Mouse (Mus musculus): ENCODE measurements around the gene Gm10228. TPM values are rescaled to one million over a fixed set of nuclear protein-coding genes. Genes with fewer than 3 reads are reported as not detected.
"Not testable (repeated sequence)": the region's sequence is repeated elsewhere in the genome, so short reads cannot be mapped to it uniquely, and the experiment has no call there.

The Gm10228 gene
- total RNA-seq (2021) = not detected in 2 replicates
- long read RNA-seq = 0 reads

DNA sequence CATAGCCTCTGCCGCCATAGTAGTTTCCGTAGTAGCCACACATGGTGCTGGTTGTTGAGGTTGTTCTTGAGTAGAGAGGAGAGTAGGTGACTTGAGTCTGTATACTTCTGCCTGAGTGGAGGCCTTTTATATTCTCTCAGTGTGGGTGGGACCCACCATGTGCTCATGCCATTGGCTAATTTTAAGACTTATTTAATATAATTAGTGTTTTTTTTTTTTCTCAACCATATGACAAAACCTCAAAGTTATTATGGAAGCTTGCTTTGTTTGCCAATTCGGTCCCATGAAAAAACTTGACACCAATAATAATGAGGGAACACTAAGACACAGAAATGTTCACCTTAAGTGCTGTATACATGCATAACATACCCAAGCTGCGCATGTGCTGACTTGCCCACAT, at the start of gene Gm10228:
Gene Gm10228 (minus strand): TSS at position 101 of the 400 bp plus-strand sequence.
- DNase-seq = not testable (repeated sequence)

DNA sequence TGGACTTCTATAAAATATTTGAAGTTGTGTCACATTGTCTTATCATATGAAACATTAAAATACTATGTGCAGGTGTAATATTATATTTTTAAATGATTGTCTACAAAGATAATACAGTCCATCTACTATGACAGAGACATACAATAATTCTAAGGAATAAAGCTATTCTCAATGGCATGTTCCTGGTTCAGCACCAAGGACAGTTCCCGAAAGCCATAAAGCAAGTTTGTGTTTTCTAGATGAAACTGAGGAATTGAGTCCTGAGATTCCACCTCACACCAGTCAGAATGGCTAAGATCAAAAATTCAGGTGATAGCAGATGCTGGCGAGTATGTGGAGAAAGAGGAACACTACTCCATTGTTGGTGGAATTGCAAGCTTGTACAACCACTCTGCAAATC, 29.8 kb upstream of the Gm10228 start:
- DNase-seq = not testable (repeated sequence)

- not testable (repeated sequence) for DNase-seq
These were observed 22.6 kb upstream of the Gm10228 start, which contains the start of gene 1110025L11Rik for GRCm38 (mm10) chr16:89063902-89064301. Gene 1110025L11Rik, minus strand, starts transcription at chr16:89064002.

- no peak for DNase-seq
These were observed 6.5 kb upstream of the Gm10228 start, which contains the start of gene Krtap6-5 for GRCm38 (mm10) chr16:89047783-89048182. Gene Krtap6-5, minus strand, starts transcription at chr16:89047883.

- not testable (repeated sequence) for DNase-seq
These were observed 9.9 kb downstream of the Gm10228 start, which contains the start of gene Krtap6-1 for GRCm38 (mm10) chr16:89031399-89031798. Gene Krtap6-1, plus strand, starts transcription at chr16:89031699.

GRCm38 (mm10) chr16:89014984-89015383, 26.3 kb downstream of the Gm10228 start, which contains the start of gene Gm10229:
Gene Gm10229, plus strand, starts transcription at chr16:89015284.
- not testable (repeated sequence) for DNase-seq

DNA sequence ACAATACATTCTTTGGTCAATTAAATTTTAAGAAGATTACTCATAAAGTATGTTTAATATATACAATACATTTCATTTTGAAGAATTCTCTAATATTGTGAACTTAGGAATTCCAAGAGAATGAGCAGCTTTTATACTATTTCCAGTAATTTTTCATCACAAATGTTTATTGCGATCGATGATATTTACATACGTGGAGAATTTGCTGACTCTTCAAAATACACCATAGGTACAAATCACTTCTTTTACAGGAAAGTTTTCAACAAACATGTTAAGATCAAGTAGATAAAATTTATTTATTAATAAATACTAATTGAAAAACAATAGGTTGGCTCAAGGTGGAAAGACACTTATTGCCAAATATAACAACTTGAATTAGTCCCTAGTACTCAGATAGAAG, 27.3 kb downstream of the Gm10228 start:
- DNase-seq = no peak

GRCm38 (mm10) chr16:89010659-89011058, 30.6 kb downstream of the Gm10228 start, which contains the start of gene Krtap22-2:
Gene Krtap22-2, minus strand, starts transcription at chr16:89010759.
- no peak for DNase-seq

Other genes starting within 250 kb of the Gm10228 start
- not detected in 2 replicates for gene Gm20741, start 229.3 kb downstream of the Gm10228 start, total RNA-seq (2021)
- not detected in 2 replicates for gene Krtap15, start 221.3 kb downstream of the Gm10228 start, total RNA-seq (2021)
- not detected in 2 replicates for gene Krtap14, start 215.3 kb downstream of the Gm10228 start, total RNA-seq (2021)
- not detected in 2 replicates for gene Krtap19-1, start 172.1 kb downstream of the Gm10228 start, total RNA-seq (2021)
- gene Krtap19-2, start 167.2 kb downstream of the Gm10228 start, total RNA-seq (2021) = not detected in 2 replicates
- not detected in 2 replicates for gene Krtap19-3, start 163.4 kb downstream of the Gm10228 start, total RNA-seq (2021)
- gene Krtap19-4, start 156.4 kb downstream of the Gm10228 start, total RNA-seq (2021) = not detected in 2 replicates
- gene Krtap19-5, start 145.0 kb downstream of the Gm10228 start, total RNA-seq (2021) = not detected in 2 replicates
- not detected in 2 replicates for gene Krtap19-9b, start 109.2 kb downstream of the Gm10228 start, total RNA-seq (2021)
- not detected in 2 replicates for gene Krtap16-3, start 78.6 kb downstream of the Gm10228 start, total RNA-seq (2021)
- not detected in 2 replicates for gene Krtap22-2, start 30.7 kb downstream of the Gm10228 start, total RNA-seq (2021)
- gene Gm10229, start 26.2 kb downstream of the Gm10228 start, total RNA-seq (2021) = not detected in 2 replicates
- gene Krtap6-1, start 9.8 kb downstream of the Gm10228 start, total RNA-seq (2021) = not detected in 2 replicates
- not detected in 2 replicates for gene Krtap6-5, start 6.4 kb upstream of the Gm10228 start, total RNA-seq (2021)
- not detected in 2 replicates for gene 1110025L11Rik, start 22.5 kb upstream of the Gm10228 start, total RNA-seq (2021)
- gene Krtap6-3, start 42.5 kb upstream of the Gm10228 start, total RNA-seq (2021) = not detected in 2 replicates
- not detected in 2 replicates for gene Gm6358, start 99.4 kb upstream of the Gm10228 start, total RNA-seq (2021)
- gene Gm10061, start 109.6 kb upstream of the Gm10228 start, total RNA-seq (2021) = not detected in 2 replicates
- not detected in 2 replicates for gene Gm9789, start 116.5 kb upstream of the Gm10228 start, total RNA-seq (2021)
- gene Gm7735, start 128.0 kb upstream of the Gm10228 start, total RNA-seq (2021) = not detected in 2 replicates
- not detected in 2 replicates for gene 1110057P08Rik, start 133.3 kb upstream of the Gm10228 start, total RNA-seq (2021)
- gene Krtap20-2, start 164.4 kb upstream of the Gm10228 start, total RNA-seq (2021) = not detected in 2 replicates

Data from adrenal gland, postnatal 25 days (tissue).